Mouse (Mus musculus): Measurements from ENCODE around the gene Gm21887.
"Not testable (repeated sequence)": the region's sequence is repeated elsewhere in the genome, so short reads cannot be mapped to it uniquely, and the experiment has no call there.

- TF ChIP-seq POLR2A (IDR thresholded peaks at IDR 0.05; ENCODE audit: borderline replicate concordance, extremely low read depth, low read depth, low read length); CTCF (IDR thresholded peaks at IDR 0.05; ENCODE audit: insufficient read depth, low read length): not testable (repeated sequence)
Observed at GRCm38 (mm10) chrX:170001388-170001695, 8.1 kb upstream of the Gm21887 start.
